Mouse (Mus musculus) myocyte (in vitro differentiated cells): ENCODE measurements around the gene Tspan15. TPM values are rescaled to one million over a fixed set of nuclear protein-coding genes. Genes with fewer than 3 reads are reported as not detected.

Experiments
- H3K27me3 ChIP-seq: one replicate; pipeline ENCODE4 v1.6.1; 2011; ENCODE audit not compliant: control insufficient read depth, insufficient read depth, insufficient read length
- H3K36me3 ChIP-seq: one replicate; pipeline ENCODE4 v1.6.1; 2011; ENCODE audit not compliant: control insufficient read depth, insufficient read depth
- H3K4me2 ChIP-seq: one replicate; pipeline ENCODE4 v1.6.1; 2011; ENCODE audit warnings: low read depth, control low read depth
- H3K4me3 ChIP-seq: one replicate; pipeline ENCODE4 v1.5.1; 2011; ENCODE audit warnings: mild to moderate bottlenecking, control low read depth, moderate library complexity
- H3K79me2 ChIP-seq: one replicate; pipeline ENCODE4 v1.6.1; 2011; ENCODE audit not compliant: control insufficient read depth, insufficient read depth
- H3ac ChIP-seq: one replicate; pipeline ENCODE4 v1.6.1; 2011; ENCODE audit not compliant: control insufficient read depth, insufficient read length
- CEBPB ChIP-seq: IDR thresholded peaks from 2 replicates; pipeline ENCODE4 v1.6.1; 2011; ENCODE audit warnings: mild to moderate bottlenecking, moderate library complexity; ENCODE audit not compliant: poor library complexity, insufficient read depth, severe bottlenecking
- E2F4 ChIP-seq: IDR thresholded peaks from one replicate; pipeline ENCODE4 v1.6.1; 2011; ENCODE audit warnings: mild to moderate bottlenecking, control low read depth, moderate library complexity; ENCODE audit not compliant: insufficient read depth
- MAX ChIP-seq: IDR thresholded peaks from one replicate; pipeline ENCODE4 v1.6.1; 2011; ENCODE audit warnings: low read depth, mild to moderate bottlenecking, control low read depth
- MYOD1 ChIP-seq, 3 experiments: IDR thresholded peaks; one replicate each; pipeline ENCODE4 v1.6.1; 2011; ENCODE audit warnings: control low read depth in 2 of 3, low read depth in 2 of 3, mild to moderate bottlenecking in 2 of 3, moderate library complexity in 1 of 3; ENCODE audit not compliant: insufficient read length in 2 of 3, control insufficient read depth in 1 of 3
- MYOG ChIP-seq, 3 experiments: IDR thresholded peaks; one replicate each; pipeline ENCODE4 v1.6.1; 2011; ENCODE audit warnings: control low read depth in 2 of 3, low read depth in 2 of 3, mild to moderate bottlenecking in 2 of 3; ENCODE audit not compliant: insufficient read length in 2 of 3, control insufficient read depth in 1 of 3, insufficient read depth in 1 of 3
- POLR2A ChIP-seq: IDR thresholded peaks from one replicate; pipeline ENCODE4 v1.6.1; 2011; ENCODE audit warnings: low read depth, mild to moderate bottlenecking, control low read depth, moderate library complexity; ENCODE audit not compliant: insufficient read length
- POLR2AphosphoS2 ChIP-seq: IDR thresholded peaks from one replicate; pipeline ENCODE4 v1.6.1; 2011; ENCODE audit warnings: low read depth, control low read depth; ENCODE audit not compliant: insufficient read length
- REST ChIP-seq: IDR thresholded peaks from one replicate; pipeline ENCODE4 v1.6.1; 2011; ENCODE audit warnings: mild to moderate bottlenecking, control low read depth, moderate library complexity; ENCODE audit not compliant: insufficient read depth, insufficient read length
- SRF ChIP-seq: IDR thresholded peaks from one replicate; pipeline ENCODE4 v1.6.1; 2011; ENCODE audit warnings: low read depth; ENCODE audit not compliant: control insufficient read depth, insufficient read length
- TCF12 ChIP-seq: IDR thresholded peaks from one replicate; pipeline ENCODE4 v1.6.1; 2011; ENCODE audit warnings: mild to moderate bottlenecking, control low read depth; ENCODE audit not compliant: poor library complexity, insufficient read depth, severe bottlenecking
- TCF3 ChIP-seq: IDR thresholded peaks from one replicate; pipeline ENCODE4 v1.6.1; 2011; ENCODE audit warnings: low read depth, control low read depth; ENCODE audit not compliant: insufficient read length
- USF1 ChIP-seq: IDR thresholded peaks from one replicate; pipeline ENCODE4 v1.6.1; 2011; ENCODE audit warnings: low read depth, mild to moderate bottlenecking, control low read depth, moderate library complexity
- polyA plus RNA-seq: library from polyadenylated mRNA; unstranded; fragments of >200 nt; fragmentation: generic; extraction: Trizol; gene quantifications from one replicate; pipeline ENCODE4 v1.2.1, GENCODE M21; 2012; ENCODE audit warnings: missing spikeins

The Tspan15 gene
- polyA plus RNA-seq, 1 experiment = 18.7 TPM

GRCm38 (mm10) chr10:62215633-62216032 lies 15.4 kb downstream of the Tspan15 start:
- Histone ChIP-seq H3K4me2 (no peak overlapping the region), H3K79me2 (no peaks in the 10 kb centered on the region)
- TF ChIP-seq SRF = no peak
- no peak for TF ChIP-seq E2F4
- TF ChIP-seq POLR2AphosphoS2 = no peak
- no peak for TF ChIP-seq REST
- no peak for TF ChIP-seq TCF3
- TF ChIP-seq CEBPB = no peak
- TF ChIP-seq MYOD1 (IDR thresholded peaks at IDR 0.05; ENCODE audit: control insufficient read depth in 1 of 3, insufficient read length in 2 of 3, low read depth in 2 of 3) = no peak
- no peak for TF ChIP-seq POLR2A
- TF ChIP-seq MYOG (IDR thresholded peaks at IDR 0.05; ENCODE audit: control insufficient read depth in 1 of 3, insufficient read depth in 1 of 3, insufficient read length in 2 of 3, low read depth in 2 of 3) = no peak
- no peak for TF ChIP-seq USF1
- TF ChIP-seq MAX = no peak
- no peak for TF ChIP-seq TCF12

DNA sequence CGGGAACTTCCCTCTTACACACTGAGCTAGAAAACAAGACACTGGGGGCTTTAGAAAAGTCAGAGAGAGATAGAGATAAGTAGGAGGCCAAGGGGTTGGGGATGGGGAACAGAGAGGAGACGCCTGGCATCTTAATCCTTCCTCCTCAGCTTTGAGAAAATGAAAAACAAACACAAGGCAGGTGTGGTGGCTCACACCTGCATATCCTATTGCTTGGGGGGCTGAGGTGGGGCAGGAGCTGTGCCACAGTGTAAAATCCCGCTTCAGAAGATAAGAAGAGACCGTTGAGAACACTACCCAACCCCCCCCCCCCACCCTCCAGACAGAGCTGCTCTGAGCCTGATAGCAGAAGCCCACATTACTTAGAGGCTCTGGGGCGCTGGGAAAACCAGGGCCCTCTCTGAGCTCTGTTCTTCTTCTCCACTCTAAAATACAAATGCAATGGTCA lies 15.9 kb downstream of the Tspan15 start:
- Histone ChIP-seq H3K4me3 (no peak overlapping the region), H3K79me2 (no peaks in the 10 kb centered on the region), H3K36me3 (no peaks in the 10 kb centered on the region), H3K27me3 (no peaks in the 10 kb centered on the region), H3K4me2 (no peak overlapping the region), H3ac (no peak overlapping the region)
- no peak for TF ChIP-seq POLR2A
- no peak for TF ChIP-seq CEBPB
- TF ChIP-seq POLR2AphosphoS2 = no peak

More at GRCm38 (mm10) chr10:62215633-62216032, 15.4 kb downstream of the Tspan15 start:
- Histone ChIP-seq H3K4me3 (no peak overlapping the region), H3K27me3 (no peaks in the 10 kb centered on the region), H3K36me3 (no peaks in the 10 kb centered on the region), H3ac (no peak overlapping the region)

DNA sequence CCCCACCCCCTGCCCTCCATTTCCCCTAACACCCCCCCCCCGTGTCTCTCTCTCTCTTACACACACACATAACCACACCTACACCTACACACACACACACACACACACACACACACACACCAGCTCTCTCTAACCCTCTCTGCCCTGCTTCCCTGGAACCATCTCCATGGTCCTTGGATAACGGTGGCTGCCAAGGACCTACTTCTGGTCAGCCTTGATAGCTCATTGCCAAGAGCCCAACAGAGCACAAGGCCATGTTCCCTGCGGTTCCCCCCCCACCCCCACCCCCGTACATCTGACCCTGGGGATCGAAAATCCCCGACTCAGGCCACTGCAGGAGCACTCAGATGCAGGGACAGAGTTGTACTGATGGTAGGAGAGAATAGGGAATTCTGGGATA lies 19.7 kb downstream of the Tspan15 start:
- no peaks in the 10 kb centered on the region for H3K27me3 ChIP-seq
- H3K4me2 ChIP-seq = no peak overlapping the region
- no peaks in the 10 kb centered on the region for H3K79me2 ChIP-seq
- no peak overlapping the region for H3K4me3 ChIP-seq
- no peak overlapping the region for H3ac ChIP-seq
- TF ChIP-seq POLR2A = no peak
- no peak for TF ChIP-seq TCF12
- no peaks in the 10 kb centered on the region for H3K36me3 ChIP-seq

DNA sequence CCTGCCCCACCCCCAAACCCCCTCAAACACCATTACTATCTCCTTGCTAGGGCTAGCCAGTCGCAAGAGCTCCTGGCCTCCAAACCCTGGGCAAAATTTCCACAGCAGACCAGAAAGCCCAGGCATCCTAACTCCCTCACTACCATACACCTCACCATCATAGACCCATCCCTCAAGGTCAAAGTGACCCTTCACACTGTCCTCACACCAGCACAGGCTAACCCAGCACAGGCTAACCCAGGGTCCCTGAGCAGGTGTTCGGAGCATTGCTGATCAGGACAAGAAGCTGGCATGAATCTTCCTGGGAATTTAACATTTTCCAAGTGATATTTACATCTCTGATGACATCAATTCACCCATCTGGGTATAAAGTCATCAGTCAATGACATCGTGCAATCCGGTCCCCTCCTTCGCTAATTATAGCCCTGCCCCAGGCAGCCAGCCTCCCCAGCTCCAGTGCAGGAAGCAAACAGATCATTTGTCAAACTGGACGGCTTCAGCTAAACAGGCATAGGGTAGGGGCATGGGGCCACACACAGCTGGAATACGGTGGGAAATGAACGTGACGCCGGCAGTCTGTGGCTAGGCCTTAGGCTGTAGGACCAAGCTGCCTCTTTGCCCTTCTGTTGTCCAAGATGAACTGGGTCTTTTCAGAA lies 22.7 kb downstream of the Tspan15 start:
- Histone ChIP-seq H3K4me2 (no peak overlapping the region), H3K36me3 (no peaks in the 10 kb centered on the region), H3K27me3 (no peaks in the 10 kb centered on the region), H3K4me3 (no peak overlapping the region), H3K79me2 (no peaks in the 10 kb centered on the region), H3ac (no peak overlapping the region)
- TF ChIP-seq CEBPB (no peak), USF1 (no peak), SRF (no peak), TCF12 (no peak), MAX (no peak), E2F4 (no peak), MYOG (IDR thresholded peaks at IDR 0.05; ENCODE audit: control insufficient read depth in 1 of 3, insufficient read depth in 1 of 3, insufficient read length in 2 of 3, low read depth in 2 of 3) (no peak), TCF3 (no peak), REST (no peak), MYOD1 (IDR thresholded peaks at IDR 0.05; ENCODE audit: control insufficient read depth in 1 of 3, insufficient read length in 2 of 3, low read depth in 2 of 3) (no peak), POLR2AphosphoS2 (no peak), POLR2A (no peak)

DNA sequence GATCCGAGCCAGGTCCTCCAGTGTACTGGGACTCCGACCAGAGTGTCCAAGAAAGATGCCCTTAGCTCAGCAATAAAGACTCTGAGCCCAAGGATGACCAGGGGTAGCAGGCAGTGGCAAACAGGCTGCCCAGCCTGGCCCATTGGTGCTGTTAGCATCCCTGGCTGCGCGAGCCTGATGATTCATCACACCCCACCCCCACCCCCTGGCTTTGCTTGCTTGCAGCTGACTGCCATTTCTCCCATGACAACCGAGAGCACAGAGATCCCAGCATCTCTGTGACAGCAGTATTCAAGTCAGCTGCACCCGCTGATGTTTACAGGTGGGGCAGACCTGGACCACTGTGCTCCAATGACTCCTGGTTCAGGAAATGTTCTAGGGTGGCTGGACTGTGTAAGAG lies 28.5 kb downstream of the Tspan15 start:
- H3ac ChIP-seq = no peak overlapping the region
- no peak overlapping the region for H3K4me3 ChIP-seq
- no peaks in the 10 kb centered on the region for H3K27me3 ChIP-seq
- H3K4me2 ChIP-seq = no peak overlapping the region
- no peaks in the 10 kb centered on the region for H3K79me2 ChIP-seq
- TF ChIP-seq MAX (no peak), MYOD1 (IDR thresholded peaks at IDR 0.05; ENCODE audit: control insufficient read depth in 1 of 3, insufficient read length in 2 of 3, low read depth in 2 of 3) (peak in 1 of 3 experiments; percentile 21), POLR2AphosphoS2 (no peak), POLR2A (no peak)
- H3K36me3 ChIP-seq = no peaks in the 10 kb centered on the region
